Mouse (Mus musculus): ENCODE measurements at regions not wholly inside any gene's neighbourhood (a gene's known extent, or its start where the extent isn't known, plus 50 kb on each side); places are given as distances from the start of the nearest gene placed in this dataset.
A peak's percentile ranks its signal among the peaks of the same experiment; 100 is the strongest.

- DNase-seq (ENCODE audit: low read depth, low spot score), result no peak
These were observed 1283.5 kb upstream of the Slc10a2 start for GRCm38 (mm10) chr8:6388651-6389050.

DNA sequence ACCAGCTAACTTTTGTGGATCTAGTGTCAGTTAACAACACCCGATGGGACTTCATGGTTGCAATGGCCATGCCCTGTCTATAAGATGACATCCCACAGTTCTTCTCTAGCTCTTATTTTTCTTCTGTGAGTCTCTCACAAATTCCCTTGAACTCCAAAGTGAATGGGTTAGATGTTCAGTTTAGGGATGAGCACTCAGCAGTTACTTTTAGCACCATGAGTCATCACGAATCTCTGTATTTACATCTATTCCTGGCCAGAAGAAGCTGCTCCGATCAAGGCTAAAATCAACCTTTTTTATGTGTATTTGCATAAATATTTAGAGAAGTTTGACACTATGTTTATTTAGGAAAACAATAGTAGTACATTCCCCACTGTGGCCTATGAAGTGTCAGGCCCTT lies 1269.6 kb upstream of the Slc10a2 start:
- DNase-seq (ENCODE audit: low read depth, low spot score), result no peak

DNA sequence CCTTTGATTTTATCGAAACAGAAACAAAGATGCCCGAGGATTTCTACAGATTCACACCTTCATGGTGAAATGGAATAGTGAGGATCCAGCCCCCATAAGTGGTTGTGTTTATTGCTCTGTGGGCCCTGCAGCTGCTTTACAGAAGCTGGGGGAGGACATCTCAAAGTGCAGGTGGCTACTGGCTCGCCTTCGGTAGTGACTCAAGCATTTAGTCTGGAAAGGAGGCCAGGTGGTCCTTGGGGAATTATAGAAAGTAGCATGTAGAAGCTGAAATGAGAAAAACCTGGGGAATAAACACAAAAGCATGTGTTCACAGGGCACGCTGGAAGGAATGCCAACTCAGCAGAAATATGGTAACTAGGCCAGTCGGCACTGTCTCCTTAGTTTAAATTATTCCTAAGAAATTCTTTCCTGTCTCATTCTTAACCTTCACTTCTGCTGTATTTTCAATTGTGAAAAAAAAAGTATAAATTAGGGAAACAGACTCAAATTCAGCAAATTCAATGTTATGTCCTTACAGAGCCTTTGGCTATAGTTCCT lies 1256.3 kb upstream of the Slc10a2 start:
- DNase-seq (ENCODE audit: low read depth, low spot score), result no peak

DNA sequence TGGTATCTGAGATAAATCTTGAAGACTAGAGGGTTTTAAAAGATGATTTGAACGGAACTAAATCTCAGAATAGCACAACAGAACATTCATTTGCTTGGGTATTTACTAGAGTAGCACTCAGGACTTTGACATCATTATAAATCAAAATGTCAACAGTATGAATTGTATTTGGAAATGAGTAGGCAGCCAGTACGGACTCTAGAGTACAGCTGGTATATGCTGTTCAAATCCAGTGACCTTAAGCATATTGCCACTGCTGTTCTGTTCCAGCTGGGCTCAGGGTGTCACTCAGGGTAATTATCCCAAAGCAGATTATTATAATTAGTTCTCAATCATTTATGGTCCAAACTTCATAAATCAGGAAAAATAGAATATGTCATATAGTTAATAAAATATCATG lies 1252.7 kb upstream of the Slc10a2 start:
- no peak for DNase-seq (ENCODE audit: low read depth, low spot score)

- no peak for DNase-seq (ENCODE audit: low read depth, low spot score)
These were observed 1245.3 kb upstream of the Slc10a2 start for GRCm38 (mm10) chr8:6350460-6350859.

DNA sequence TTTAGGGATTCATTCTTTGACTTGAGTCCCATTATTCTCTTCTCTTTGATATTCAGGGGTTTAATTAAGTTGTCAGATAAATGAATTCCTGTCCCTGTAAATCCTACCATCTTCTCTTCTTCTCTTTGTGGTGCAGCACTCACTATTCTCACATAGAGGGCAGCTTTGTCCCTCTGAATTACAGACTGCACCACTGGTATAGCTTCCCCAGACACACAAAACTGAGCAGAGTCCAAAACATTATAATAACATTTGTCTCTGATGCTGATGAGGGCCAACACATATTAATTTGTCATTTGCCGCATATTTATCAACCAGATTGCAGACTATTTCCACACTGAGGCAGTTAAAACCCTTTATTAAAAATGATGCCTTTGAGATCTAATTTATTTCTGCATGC lies 1244.9 kb upstream of the Slc10a2 start:
- DNase-seq (ENCODE audit: low read depth, low spot score), result no peak

DNA sequence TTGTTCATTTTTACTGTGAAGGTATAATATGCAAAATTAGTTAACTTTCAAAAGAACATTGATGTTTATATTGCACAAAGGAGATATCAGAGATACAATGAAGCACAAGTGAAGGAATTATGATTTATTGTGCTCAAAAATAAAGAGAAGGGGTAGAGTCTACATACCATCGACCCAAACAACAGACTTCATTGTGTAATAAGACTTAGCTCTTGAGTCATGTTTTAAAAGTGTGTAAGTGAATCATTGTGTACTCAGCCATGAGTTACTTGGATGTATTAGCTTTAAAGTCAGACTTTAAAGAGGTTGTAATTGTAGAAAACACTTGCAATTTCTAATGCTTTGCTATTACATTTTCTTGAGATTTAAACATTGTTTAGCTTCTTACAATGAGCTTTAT lies 1240.6 kb upstream of the Slc10a2 start:
- DNase-seq (ENCODE audit: low read depth, low spot score), result no peak

DNA sequence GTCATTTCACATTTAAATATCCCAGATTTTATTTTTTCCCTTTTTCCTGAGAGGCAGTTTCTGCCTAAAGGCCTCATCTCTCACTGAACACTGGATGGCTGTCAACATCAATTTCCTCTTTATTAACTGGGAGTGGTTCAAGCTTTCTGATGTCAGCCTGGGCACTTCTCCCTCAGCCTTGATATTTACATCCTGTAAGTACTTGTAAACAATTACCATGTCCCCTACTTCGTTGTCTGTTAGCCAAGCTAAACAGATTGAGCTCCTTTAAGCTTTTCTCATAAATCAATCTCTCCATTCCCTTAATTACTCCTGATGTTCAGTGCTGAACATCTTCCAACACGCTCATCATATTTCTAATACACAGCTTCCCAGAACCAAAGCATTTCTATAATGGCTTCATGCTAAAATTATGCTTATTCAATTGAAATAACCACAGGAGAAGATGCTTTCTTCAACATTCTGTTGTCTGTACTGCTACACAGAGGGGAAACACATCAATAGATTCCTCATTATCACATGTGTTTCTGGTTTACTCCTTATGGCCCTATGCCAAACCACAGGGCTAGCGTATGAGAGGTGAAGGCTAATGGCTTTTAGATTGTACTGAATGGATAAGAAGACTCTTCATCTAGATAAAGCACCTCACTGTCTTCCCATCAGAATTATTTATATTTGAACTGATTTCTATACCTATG lies 1235.2 kb upstream of the Slc10a2 start:
- peak; percentile 47 for DNase-seq (ENCODE audit: low read depth, low spot score)

DNA sequence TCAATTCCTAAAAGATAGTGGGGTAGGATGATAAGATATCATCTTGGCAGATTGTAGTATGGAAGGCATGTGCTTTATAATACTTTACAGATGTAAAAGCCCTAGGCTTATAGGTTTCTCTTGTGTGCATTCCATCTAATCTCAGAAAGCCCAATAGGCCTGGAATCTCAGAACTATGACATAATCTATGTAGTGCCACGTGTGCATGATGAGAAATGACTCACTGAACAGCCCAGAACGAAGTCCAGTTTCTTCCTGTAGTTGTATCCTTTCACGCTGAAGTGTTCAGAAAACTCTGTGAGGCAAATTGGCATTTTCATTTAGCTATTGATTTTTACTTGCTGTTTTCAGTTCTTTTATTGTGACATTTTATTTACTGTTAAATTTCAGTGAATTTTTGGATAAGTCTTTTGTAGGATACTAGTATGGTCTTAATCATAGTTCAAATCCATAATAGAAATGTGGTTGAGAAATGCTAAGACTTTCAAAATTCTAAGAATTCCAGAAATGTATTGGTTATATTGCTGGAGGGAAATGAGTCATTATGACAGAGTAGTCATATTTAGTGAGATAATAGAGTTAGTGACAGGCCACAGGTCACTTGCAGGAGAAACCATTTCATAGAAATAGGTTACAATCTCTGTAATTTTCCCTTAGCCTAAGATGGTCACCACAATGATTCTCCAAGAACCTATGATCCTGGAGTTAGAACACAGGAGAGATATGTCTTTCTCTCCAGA lies 1229.3 kb upstream of the Slc10a2 start:
- no peak for DNase-seq (ENCODE audit: low read depth, low spot score)

- DNase-seq (ENCODE audit: low read depth, low spot score), result no peak
These were observed 1216.2 kb upstream of the Slc10a2 start for GRCm38 (mm10) chr8:6321346-6321745.

DNA sequence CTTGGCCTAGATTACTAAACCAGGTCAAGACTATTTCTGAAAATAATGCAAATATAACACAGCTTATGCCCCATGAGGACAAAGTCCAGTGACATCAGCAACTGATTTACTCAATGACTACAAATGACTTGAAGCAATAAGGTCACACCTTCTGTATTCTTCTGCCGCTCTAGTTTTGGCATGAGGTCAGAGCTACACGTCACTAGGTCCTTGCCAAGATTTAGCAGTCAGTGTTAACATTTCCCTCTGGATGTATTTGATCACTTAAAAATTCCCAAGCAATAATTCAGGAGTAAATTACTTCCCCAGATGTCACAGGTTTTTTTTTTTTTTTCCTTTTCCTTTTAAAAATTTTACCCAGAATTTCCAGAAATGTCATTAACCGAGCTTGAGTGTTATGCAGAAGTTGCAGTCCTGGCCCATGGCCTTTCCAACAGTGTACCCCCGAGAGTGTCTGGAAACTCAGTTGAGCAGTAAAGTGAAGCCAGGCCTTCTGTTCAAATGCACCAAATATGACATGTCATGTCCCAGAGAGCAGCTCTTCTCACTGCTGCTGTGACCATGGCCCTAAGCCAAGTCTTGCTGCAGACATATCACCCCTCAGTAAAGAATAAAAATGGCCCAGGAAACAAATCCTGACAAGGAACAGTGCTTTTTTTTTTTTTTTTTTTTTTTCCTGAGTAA lies 1210.2 kb upstream of the Slc10a2 start:
- DNase-seq (ENCODE audit: low read depth, low spot score), result peak; percentile 19

- DNase-seq (ENCODE audit: low read depth, low spot score), result peak; percentile 2
These were observed 1183.7 kb upstream of the Slc10a2 start for GRCm38 (mm10) chr8:6288889-6289288.

DNA sequence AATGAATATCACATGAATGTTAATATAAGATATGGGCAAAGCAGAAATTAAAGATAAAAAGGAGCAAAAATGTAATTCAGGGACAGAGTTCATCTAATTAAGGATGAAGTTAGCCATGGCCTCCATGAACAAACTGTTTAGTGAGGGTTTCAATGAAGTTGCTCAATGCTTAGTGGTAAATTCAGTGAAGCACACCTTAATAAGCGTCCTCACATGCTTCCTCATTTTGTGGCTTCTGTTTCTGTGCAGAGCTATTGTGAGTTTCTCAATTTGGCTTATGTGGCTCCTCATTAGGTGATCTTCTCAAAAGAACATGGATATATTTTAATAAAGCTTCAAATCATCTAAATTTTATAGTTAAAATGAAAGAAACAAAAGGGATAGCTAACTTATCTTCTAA lies 1174.8 kb upstream of the Slc10a2 start:
- no peak for DNase-seq (ENCODE audit: low read depth, low spot score)

Measured in mesoderm, embryonic 11.5 days (tissue).